Mouse (Mus musculus): ENCODE measurements around the gene Jak1. TPM values are rescaled to one million over a fixed set of nuclear protein-coding genes. Genes with fewer than 3 reads are reported as not detected.

Jak1 gene
- polyA plus RNA-seq, 1 experiment from 2014 or later = 85.2 TPM

- WGBS = 75% methylated on average over 1 of the region's 1 CpGs
- no peak overlapping the region for H3K4me3 ChIP-seq (replicated peaks)
- H3K27ac ChIP-seq (replicated peaks) = 0 out of 2 replicates have a peak overlapping the region, but pooled peaks have one; percentile 18
- H3K27me3 ChIP-seq (replicated peaks) = no peaks in the 10 kb centered on the region
- no peaks in the 10 kb centered on the region for H3K9me3 ChIP-seq (replicated peaks)
- H3K4me1 ChIP-seq = peaks cover 8% of the 10 kb centered on the region
- H3K36me3 ChIP-seq = no peaks in the 10 kb centered on the region
- no peak overlapping the region for H3K9ac ChIP-seq (replicated peaks)
- no peak for ATAC-seq (ENCODE audit: low FRiP score)
- no peak overlapping the region for H3K4me2 ChIP-seq
Measured at GRCm38 (mm10) chr4:101234753-101235152, 30.3 kb downstream of the Jak1 start.

GRCm38 (mm10) chr4:101234332-101234731, 30.8 kb downstream of the Jak1 start:
- 0 out of 2 replicates have a peak, but pooled peaks have one; percentile 45 for ATAC-seq (ENCODE audit: low FRiP score)
- WGBS = 44% methylated on average over 1 of the region's 1 CpGs
- no peak overlapping the region for H3K4me2 ChIP-seq
- H3K9me3 ChIP-seq (replicated peaks) = no peaks in the 10 kb centered on the region
- H3K9ac ChIP-seq (replicated peaks) = no peak overlapping the region
- H3K4me1 ChIP-seq = peaks cover 8% of the 10 kb centered on the region
- no peaks in the 10 kb centered on the region for H3K27me3 ChIP-seq (replicated peaks)
- no peak overlapping the region for H3K4me3 ChIP-seq (replicated peaks)
- H3K36me3 ChIP-seq = no peaks in the 10 kb centered on the region
- H3K27ac ChIP-seq (replicated peaks) = 0 out of 2 replicates have a peak overlapping the region, but pooled peaks have one; percentile 18

- H3K4me1 ChIP-seq = peaks cover 8% of the 10 kb centered on the region
- H3K27me3 ChIP-seq (replicated peaks) = no peaks in the 10 kb centered on the region
- no peak overlapping the region for H3K4me3 ChIP-seq (replicated peaks)
- no peaks in the 10 kb centered on the region for H3K36me3 ChIP-seq
- WGBS = 89% methylated on average over 2 of the region's 2 CpGs
- H3K9me3 ChIP-seq (replicated peaks) = no peaks in the 10 kb centered on the region
- ATAC-seq (ENCODE audit: low FRiP score) = no peak
- H3K4me2 ChIP-seq = no peak overlapping the region
- H3K9ac ChIP-seq (replicated peaks) = no peak overlapping the region
- H3K27ac ChIP-seq (replicated peaks) = no peak overlapping the region
Measured at GRCm38 (mm10) chr4:101230621-101231020, 34.5 kb downstream of the Jak1 start.

- no peaks in the 10 kb centered on the region for H3K4me1 ChIP-seq
- H3K4me2 ChIP-seq = no peak overlapping the region
- no peak overlapping the region for H3K27ac ChIP-seq (replicated peaks)
- whole genome bisulfite sequencing = 86% methylated on average over 3 of the region's 3 CpGs
- H3K4me3 ChIP-seq (replicated peaks) = no peak overlapping the region
- no peak overlapping the region for H3K9ac ChIP-seq (replicated peaks)
- ATAC-seq (ENCODE audit: low FRiP score) = no peak
- no peaks in the 10 kb centered on the region for H3K27me3 ChIP-seq (replicated peaks)
- H3K36me3 ChIP-seq = no peaks in the 10 kb centered on the region
- no peaks in the 10 kb centered on the region for H3K9me3 ChIP-seq (replicated peaks)
Measured at GRCm38 (mm10) chr4:101227398-101227797, 37.7 kb downstream of the Jak1 start.

- Histone ChIP-seq H3K9ac (replicated peaks) (no peak overlapping the region), H3K4me2 (no peak overlapping the region), H3K27me3 (replicated peaks) (no peaks in the 10 kb centered on the region), H3K9me3 (replicated peaks) (no peaks in the 10 kb centered on the region), H3K4me3 (replicated peaks) (no peak overlapping the region), H3K27ac (replicated peaks) (no peak overlapping the region), H3K36me3 (no peaks in the 10 kb centered on the region), H3K4me1 (no peaks in the 10 kb centered on the region)
- no peak for ATAC-seq (ENCODE audit: low FRiP score)
- 96% methylated on average over 5 of the region's 5 CpGs for WGBS
Measured at GRCm38 (mm10) chr4:101225984-101226383, 39.1 kb downstream of the Jak1 start.

- Histone ChIP-seq H3K27me3 (replicated peaks) (no peaks in the 10 kb centered on the region), H3K9ac (replicated peaks) (no peak overlapping the region), H3K4me1 (no peaks in the 10 kb centered on the region), H3K4me2 (no peak overlapping the region), H3K36me3 (no peaks in the 10 kb centered on the region), H3K27ac (replicated peaks) (no peak overlapping the region), H3K9me3 (replicated peaks) (no peaks in the 10 kb centered on the region), H3K4me3 (replicated peaks) (no peak overlapping the region)
- ATAC-seq (ENCODE audit: low FRiP score) = no peak
- WGBS = 79% methylated on average over 2 of the region's 2 CpGs
Measured at GRCm38 (mm10) chr4:101220946-101221345, 44.1 kb downstream of the Jak1 start.

GRCm38 (mm10) chr4:101219839-101220238, 45.2 kb downstream of the Jak1 start:
- H3K4me2 ChIP-seq = no peak overlapping the region
- H3K36me3 ChIP-seq = no peaks in the 10 kb centered on the region
- H3K27me3 ChIP-seq (replicated peaks) = no peaks in the 10 kb centered on the region
- H3K4me1 ChIP-seq = no peaks in the 10 kb centered on the region
- WGBS = 79% methylated on average over 2 of the region's 2 CpGs
- no peak overlapping the region for H3K27ac ChIP-seq (replicated peaks)
- ATAC-seq (ENCODE audit: low FRiP score) = no peak
- no peak overlapping the region for H3K9ac ChIP-seq (replicated peaks)
- no peaks in the 10 kb centered on the region for H3K9me3 ChIP-seq (replicated peaks)
- H3K4me3 ChIP-seq (replicated peaks) = no peak overlapping the region

- 74% methylated on average over 2 of the region's 2 CpGs for WGBS
- no peak overlapping the region for H3K4me3 ChIP-seq (replicated peaks)
- no peaks in the 10 kb centered on the region for H3K4me1 ChIP-seq
- H3K27ac ChIP-seq (replicated peaks) = no peak overlapping the region
- H3K36me3 ChIP-seq = no peaks in the 10 kb centered on the region
- H3K4me2 ChIP-seq = no peak overlapping the region
- ATAC-seq (ENCODE audit: low FRiP score) = no peak
- H3K9me3 ChIP-seq (replicated peaks) = no peaks in the 10 kb centered on the region
- no peaks in the 10 kb centered on the region for H3K27me3 ChIP-seq (replicated peaks)
- H3K9ac ChIP-seq (replicated peaks) = no peak overlapping the region
Measured at GRCm38 (mm10) chr4:101217026-101217540, 48.0 kb downstream of the Jak1 start.

- H3K4me3 ChIP-seq (replicated peaks) = no peak overlapping the region
- WGBS = 87% methylated on average over 4 of the region's 4 CpGs
Measured at GRCm38 (mm10) chr4:101216286-101216685, 48.8 kb downstream of the Jak1 start.

GRCm38 (mm10) chr4:101213477-101213876, 51.6 kb downstream of the Jak1 start:
- Histone ChIP-seq H3K4me1 (no peaks in the 10 kb centered on the region), H3K9me3 (replicated peaks) (no peaks in the 10 kb centered on the region), H3K27me3 (replicated peaks) (no peaks in the 10 kb centered on the region), H3K36me3 (no peaks in the 10 kb centered on the region), H3K4me3 (replicated peaks) (no peak overlapping the region), H3K27ac (replicated peaks) (no peak overlapping the region), H3K4me2 (no peak overlapping the region), H3K9ac (replicated peaks) (no peak overlapping the region)
- ATAC-seq (ENCODE audit: low FRiP score) = no peak
- 88% methylated on average over 2 of the region's 2 CpGs for WGBS

More at GRCm38 (mm10) chr4:101216286-101216685, 48.8 kb downstream of the Jak1 start:
- no peak for ATAC-seq (ENCODE audit: low FRiP score)
- no peak overlapping the region for H3K27ac ChIP-seq (replicated peaks)
- H3K4me1 ChIP-seq = no peaks in the 10 kb centered on the region
- H3K36me3 ChIP-seq = no peaks in the 10 kb centered on the region
- H3K9me3 ChIP-seq (replicated peaks) = no peaks in the 10 kb centered on the region
- H3K4me2 ChIP-seq = no peak overlapping the region
- no peaks in the 10 kb centered on the region for H3K27me3 ChIP-seq (replicated peaks)
- H3K9ac ChIP-seq (replicated peaks) = no peak overlapping the region

- 68% methylated on average over 2 of the region's 2 CpGs for WGBS
- Histone ChIP-seq H3K4me2 (no peak overlapping the region), H3K27ac (replicated peaks) (no peak overlapping the region), H3K4me1 (no peaks in the 10 kb centered on the region), H3K9ac (replicated peaks) (no peak overlapping the region), H3K36me3 (no peaks in the 10 kb centered on the region), H3K27me3 (replicated peaks) (no peaks in the 10 kb centered on the region), H3K9me3 (replicated peaks) (no peaks in the 10 kb centered on the region), H3K4me3 (replicated peaks) (no peak overlapping the region)
- ATAC-seq (ENCODE audit: low FRiP score) = no peak
Measured at GRCm38 (mm10) chr4:101207492-101207891, 57.6 kb downstream of the Jak1 start.

GRCm38 (mm10) chr4:101203518-101203917, 61.6 kb downstream of the Jak1 start:
- H3K27me3 ChIP-seq (replicated peaks) = no peaks in the 10 kb centered on the region
- no peak for ATAC-seq (ENCODE audit: low FRiP score)
- H3K4me2 ChIP-seq = no peak overlapping the region
- H3K9ac ChIP-seq (replicated peaks) = no peak overlapping the region
- H3K9me3 ChIP-seq (replicated peaks) = no peaks in the 10 kb centered on the region
- 84% methylated on average over 1 of the region's 1 CpGs for WGBS
- no peaks in the 10 kb centered on the region for H3K36me3 ChIP-seq
- H3K27ac ChIP-seq (replicated peaks) = no peak overlapping the region
- no peak overlapping the region for H3K4me3 ChIP-seq (replicated peaks)
- 0 out of 2 replicates have a peak, but pooled peaks cover 3% of the 10 kb centered on the region for H3K4me1 ChIP-seq

Data from neural tube, embryonic 15.5 days (tissue).